Mouse (Mus musculus): ENCODE measurements around the gene Pde4b.

The Pde4b gene

DNA sequence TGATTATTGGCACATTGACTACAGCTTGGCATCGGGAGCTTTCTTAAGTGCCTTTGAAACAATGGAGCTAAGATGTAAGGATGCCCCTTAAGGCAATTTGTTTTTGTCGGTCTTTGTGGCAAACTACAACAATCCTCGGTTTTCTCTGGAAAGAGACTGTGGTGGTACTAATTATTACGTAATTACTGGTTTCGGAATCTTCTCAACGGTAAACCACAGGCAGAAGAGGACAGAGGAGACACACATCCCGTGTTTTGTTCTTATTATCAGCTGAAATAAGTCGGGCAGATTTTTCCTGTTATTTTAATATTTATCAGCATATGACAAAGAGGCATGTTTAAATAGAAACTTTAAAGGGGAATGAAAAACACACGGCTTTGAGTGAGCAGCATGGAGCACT, 420.0 kb downstream of the Pde4b start:
- no peak for DNase-seq (ENCODE audit: low spot score)

DNA sequence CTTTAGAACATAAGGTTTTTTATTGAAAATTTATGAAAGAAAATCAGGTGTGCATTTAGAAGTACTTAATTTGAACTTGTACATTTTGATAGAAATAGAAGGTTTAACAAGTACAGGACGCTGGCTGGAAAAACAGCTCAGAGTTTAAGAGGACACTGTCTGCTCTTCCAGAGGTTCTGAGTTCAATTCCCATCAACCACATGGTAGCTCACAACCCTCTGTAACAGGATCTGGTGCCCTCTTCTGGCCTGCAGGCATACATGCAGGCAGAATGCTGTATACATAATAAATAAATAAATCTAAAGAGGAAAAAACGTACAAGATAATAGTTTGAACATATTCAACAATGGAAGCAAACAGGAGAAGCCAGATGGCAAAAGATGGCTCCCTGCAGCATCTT, 420.4 kb downstream of the Pde4b start:
- DNase-seq (ENCODE audit: low spot score): no peak

DNA sequence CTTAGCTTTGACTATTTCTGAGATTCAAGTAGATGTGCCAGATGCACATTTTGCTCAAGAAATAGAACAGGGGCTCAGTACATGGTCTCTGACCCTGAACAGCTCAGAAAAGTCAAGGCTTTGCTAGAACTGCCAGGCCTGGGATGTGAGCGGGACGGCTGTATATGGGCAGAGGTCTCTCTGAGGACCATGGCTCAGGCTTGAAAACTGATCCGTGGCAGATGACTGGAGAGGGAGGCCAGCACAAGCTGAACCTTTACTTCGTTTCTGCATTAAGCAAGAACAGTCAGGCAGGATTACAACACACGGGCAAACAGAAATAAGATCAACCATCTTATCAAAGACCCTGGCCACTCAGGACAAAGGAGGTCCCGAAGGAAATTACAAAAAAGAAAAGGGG, 422.7 kb downstream of the Pde4b start:
- no peak for DNase-seq (ENCODE audit: low spot score)

DNA sequence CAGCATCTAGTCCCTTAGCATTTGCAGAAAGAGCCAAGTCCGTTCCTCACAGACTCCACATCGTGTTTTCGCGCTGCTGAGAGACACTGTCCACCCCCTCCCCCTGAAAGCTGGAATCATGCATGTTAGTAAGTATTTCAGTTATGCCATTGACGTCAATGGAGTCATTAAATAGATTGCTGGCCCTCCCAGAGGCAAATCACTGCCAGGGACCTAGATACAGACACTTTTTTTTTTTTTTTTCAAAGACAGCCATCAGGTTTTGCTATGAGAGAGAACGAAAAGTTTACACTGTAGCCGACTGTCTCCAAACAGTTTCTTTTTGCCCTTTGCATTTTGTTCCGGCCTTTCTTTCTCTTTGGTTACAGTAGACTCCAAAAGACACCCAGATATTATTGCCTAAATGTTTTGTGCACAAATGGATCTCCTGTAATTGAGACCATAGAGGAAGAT, 423.6 kb downstream of the Pde4b start:
- DNase-seq (ENCODE audit: low spot score): peak; percentile 44

DNA sequence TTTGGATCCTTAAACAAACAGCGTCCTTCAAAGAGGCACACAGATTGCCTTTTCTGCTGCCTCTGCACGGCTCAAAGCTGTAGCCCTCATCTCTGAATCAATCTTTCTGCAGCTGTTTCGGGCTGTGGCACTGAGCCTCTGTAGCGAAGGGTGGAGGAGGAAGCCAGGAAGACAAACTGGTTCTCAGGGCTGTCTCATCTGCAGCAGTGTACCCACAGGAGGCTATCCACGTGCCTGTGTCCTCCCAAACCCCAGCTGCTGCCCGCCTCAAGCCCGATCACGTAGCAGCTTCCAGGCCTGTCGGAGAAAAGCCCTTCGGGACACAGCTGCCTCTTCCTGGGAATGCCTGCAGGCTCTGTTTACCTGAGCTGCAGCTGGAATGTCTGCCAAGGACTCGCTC, 424.2 kb downstream of the Pde4b start:
- DNase-seq (ENCODE audit: low spot score): no peak

DNA sequence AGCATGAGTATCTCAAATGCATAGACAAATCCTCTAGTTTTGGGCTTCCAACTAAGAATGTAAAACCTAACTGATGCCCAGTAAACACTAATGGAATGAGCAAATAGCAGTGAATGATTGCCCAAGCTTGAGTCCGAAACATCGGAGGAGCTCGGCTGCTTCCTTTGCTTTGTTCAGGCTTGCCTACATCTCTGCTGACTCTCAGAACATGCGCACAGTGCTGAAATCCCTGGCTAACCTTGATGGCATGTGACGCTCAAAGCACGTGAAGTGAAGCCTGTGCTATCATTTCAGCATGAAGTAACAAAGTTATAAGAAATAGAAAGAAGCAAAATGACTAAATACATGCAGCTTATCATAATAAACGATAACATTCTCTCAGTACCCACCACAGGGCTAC, 425.6 kb downstream of the Pde4b start:
- DNase-seq (ENCODE audit: low spot score): no peak

DNA sequence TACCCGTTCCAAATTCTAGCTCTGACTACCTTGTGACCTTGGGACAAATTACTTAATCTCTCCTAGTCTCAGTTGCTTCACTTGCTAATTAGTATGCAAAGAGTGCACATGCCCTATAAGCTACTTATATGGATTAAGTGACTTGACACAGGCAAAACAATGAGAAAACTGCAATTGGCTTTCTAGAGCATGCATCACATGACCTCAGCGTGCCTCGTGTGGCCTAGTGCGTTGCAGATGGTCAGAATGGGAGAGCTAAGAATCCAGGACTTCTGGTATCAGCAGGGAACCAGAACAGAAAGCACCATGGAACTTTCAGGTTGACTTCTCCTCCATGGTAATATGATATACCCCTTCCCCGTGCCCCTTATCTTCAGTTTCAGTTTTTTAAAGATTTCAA, 426.2 kb downstream of the Pde4b start:
- DNase-seq (ENCODE audit: low spot score): no peak

DNA sequence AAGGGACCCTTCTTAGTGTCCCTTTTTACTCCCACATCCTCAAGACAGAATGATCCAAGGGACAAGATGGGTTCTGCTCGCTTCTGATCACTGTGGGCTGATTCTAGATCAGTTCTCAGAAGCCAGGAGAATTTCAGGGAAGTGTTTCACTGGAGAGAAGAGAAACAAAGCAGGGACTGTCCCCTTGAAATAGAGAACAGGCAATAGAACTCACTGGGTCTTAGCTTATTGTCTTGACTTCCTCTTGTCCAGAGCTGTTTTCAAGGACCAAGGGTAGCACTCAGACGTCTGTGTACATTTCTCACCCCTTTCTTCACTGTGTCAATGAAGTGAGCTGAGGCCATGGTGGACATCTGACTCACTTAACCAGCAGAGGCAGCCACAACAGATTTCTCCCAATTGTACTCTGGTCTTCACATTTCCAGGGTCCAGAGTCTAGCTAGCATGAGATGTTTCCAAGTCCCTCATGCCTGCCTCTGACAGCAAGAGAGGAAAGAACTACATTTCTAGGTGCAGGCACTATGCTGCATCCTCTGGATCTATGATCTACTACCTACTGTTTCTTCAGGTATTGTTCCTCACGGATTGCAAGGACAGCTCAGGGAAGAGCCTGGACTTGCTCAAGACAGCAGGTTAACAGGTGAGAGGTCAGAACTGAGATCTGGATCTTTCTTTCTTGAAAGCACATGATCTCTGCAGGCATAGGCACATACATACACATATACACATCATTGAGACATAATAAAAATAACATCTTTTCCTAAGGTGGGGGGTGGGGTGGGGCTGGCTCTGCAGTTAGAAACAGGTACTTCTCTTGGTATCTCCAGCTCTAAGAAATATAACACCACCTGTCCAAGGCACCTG, 427.9 kb downstream of the Pde4b start:
- no peak for DNase-seq (ENCODE audit: low spot score)

DNA sequence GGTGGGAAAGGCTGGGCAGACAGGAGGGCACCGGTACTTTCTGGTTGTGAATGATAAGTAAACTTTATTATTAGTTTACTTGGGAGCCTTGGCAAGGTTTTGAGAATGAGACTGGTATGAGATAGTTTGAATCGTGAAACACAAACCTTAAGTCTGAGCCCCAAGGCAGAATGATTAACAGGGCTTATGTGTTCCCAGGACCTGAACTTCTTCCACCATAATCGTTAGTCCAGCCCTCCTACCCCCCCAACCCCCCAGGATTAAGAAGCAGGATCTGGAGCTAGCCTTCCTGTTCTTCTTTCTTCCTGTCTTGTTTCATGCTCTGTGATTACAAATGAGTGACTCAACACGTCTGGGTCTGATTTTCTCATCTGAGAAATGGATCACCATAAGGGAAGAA, 429.1 kb downstream of the Pde4b start:
- no peak for DNase-seq (ENCODE audit: low spot score)

DNA sequence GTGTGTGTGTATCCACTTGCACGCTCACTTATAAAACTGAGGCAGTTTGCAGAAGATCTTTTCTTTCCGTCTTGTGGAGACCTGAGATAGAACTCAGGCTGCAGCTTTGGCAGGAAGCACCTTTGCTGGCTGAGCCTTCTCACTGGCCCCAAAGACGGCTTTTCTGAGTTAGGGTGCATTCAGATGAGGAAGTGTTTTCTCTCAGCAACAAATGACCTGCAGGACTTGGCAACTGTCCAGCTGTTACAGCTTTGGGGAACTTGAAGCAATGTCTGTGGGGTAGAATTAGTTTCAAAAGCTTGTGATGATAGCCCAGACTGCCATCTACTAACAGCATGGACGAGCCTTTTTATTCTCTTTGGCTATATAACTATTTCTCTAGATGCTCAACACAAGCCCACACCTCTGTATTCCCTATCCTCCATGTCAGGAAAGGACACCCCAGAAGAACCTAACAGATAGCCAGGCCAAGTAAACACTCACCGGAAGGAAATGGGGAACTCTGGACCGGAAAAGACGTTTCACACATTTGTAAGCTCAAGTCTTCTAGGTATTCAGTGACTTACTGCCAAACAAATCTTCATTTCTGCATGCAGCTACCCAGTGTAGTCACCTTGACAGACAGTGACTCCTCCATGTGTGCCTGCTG, 429.8 kb downstream of the Pde4b start:
- DNase-seq (ENCODE audit: low spot score): no peak

DNA sequence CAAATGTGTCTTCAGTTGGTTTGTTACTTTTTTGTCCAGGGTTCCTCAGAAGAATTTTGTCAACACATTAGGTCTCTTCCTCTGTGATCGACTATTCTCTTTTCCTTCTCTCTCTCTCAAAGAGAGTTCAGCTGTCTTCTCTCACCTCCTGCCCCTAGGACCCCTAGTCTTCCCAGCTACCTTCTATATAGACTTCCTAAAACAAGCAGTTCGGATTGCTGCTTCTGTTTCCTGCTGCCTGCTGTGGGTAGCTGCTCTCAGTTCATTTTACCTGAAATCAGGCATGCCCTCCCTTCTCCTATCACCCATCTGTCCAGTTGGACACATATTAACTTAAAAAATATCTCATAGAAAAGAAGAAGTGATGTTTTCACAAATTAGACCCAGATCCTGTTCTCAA, 430.3 kb downstream of the Pde4b start:
- no peak for DNase-seq (ENCODE audit: low spot score)

DNA sequence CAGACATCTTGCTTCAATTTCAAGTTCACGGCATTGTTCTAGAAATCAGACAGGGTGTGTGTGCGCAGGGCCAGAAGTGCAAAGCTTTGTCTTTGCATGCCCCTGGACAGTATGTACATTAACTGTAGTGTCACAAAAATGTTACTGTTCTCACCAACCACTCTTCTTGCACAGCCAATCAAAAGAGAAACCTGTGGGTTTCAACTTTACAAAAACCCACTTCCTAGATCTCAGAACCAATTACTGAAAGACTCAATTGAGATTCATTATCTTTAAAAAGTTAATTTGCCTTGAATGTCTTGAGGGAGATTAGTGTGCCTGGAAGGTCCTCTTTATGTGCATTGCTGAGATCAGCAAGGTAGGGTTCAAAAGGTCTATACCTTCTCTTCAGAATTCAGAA, 431.0 kb downstream of the Pde4b start:
- no peak for DNase-seq (ENCODE audit: low spot score)

DNA sequence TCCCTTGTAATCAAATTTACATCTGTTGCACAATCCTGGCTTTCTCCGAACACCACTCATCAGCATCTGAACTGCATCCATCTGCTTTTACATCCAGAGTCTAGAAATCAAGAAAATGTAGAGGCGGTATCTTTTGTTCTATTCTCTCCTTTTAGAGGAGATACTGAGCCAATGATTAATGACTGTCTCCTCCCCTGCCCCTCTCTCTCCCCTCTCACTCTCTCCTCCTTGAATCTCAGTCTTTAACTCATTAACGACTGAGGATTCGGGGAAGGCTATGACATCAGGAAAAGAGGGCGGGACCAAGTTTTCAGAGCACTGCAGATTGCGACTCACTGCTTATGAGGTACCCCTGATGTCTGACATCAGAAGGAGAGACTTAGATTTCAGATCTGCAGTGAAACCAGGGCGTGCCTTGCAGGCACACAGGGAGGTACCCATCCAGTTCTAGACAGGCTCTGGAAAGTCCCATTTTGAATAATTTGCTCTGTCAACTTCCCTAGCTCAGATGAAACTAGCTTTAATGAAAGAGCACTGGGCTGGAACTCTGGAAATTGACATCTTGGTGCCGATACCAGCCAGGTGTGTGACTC, 433.4 kb downstream of the Pde4b start:
- DNase-seq (ENCODE audit: low spot score): no peak

DNA sequence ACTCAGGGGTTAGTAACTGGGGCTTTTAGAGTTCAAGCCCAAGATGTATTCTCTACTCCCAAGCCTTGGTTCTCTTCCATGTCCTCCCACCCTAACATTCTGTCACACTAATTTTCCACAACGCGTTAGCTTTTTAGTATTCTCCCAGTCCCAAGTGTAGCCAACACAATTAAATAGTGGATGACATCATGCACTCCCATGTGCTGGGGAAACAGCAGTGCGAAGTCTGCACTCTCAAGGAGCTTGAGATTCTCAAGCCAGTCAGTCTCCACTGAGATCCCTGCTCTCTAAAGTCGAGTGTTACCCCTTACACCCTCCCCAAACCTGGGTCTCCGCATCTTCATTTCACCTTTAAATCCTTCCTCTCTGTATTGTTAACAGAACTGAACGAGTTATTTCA, 434.1 kb downstream of the Pde4b start:
- DNase-seq (ENCODE audit: low spot score): no peak

DNA sequence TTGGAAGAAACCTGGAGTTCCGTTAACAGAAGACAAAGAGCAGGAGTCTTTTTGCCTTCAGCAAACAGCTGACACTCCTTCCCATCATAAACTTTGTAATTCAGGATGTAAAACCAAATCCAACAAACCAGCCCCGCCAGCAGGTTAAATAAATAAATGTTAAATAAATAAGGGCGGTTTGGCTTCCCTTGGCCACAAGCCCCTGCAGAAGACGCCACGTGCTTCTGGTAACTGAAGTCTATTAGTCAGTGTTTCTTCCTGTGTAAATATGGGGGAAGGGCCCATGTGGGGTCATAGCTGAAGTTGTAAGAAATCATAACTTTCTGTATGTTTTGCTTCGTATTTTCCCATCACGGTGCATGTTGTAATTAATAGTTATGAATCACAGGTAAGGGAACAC, 440.0 kb downstream of the Pde4b start:
- no peak for DNase-seq (ENCODE audit: low spot score)

DNA sequence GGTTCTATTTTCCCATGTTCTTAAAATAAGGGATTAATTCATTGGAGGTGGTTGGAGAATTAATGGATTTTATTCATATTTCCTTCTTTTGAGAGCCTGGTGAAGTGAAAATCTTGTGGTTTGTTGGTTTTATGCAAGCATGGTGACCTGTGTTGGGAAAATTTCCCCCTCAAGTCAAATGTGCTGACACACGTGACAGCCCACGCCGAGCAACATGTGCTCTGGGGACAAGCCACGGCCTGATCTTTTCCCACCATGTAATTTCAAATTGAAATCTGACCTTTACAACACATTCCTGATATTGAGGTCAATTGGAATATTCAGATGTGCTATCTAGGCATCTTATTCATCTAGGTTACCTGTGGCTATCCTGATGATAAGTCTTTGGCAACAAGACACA, 443.5 kb downstream of the Pde4b start:
- no peak for DNase-seq (ENCODE audit: low spot score)

DNA sequence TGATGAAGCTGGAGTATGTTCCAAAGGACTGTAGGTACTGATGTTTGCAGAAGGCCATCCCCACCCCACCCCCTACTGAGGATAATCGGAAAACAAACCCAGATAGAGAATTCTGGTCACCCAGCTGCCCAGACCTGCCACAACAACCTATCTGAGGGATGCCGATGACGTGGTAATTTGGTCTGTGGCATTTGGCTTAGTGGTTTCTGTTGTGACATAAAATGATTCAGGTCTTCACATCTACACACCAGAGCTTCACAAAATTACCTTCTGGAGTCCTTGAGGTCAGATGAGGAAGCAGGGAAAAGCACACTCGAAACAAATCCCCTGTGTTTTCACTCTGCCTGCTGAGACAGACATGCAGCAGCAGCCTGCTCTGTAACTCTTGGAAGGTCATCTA, 444.4 kb downstream of the Pde4b start:
- no peak for DNase-seq (ENCODE audit: low spot score)

DNA sequence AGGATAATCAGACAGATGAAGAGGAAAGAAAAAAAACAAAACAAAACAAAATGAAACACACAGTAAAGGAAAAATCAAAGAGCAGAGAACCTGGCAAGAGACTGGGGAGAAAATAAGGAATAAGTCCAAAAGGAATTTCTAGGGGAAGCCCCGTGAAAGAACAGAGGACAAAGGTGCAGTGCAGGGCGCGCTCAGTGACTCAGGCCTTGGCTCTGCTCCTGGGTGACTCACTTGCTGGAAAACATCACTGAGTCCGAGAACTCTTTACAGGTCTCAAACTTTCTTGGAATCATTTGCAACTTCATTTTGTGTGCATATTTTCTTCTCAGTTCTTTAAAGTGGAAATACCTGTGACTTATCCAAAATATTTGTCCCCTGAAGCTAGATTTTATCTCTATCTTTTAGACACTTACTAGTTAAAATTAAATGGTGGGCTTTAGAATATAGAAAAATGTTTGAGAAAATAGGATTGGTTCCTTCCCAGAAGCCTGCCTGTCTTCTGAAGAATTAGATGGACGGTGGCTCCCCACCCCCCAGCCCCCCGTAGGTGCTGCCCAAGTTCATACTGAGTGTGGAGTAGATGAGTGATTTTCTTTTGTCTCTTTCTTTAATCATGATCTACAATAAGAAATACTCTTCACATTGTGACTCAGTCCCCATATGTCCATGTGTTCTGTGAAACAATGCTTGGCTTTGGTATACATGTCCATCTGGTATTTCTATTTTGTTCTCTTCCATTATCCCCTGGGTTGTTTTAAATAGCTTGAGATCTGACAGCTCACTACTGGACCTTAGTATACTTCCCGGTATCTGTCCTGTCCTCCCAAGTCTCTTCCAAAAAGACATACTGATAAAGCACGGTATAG, 446.1 kb downstream of the Pde4b start:
- DNase-seq (ENCODE audit: low spot score): peak; percentile 6

DNA sequence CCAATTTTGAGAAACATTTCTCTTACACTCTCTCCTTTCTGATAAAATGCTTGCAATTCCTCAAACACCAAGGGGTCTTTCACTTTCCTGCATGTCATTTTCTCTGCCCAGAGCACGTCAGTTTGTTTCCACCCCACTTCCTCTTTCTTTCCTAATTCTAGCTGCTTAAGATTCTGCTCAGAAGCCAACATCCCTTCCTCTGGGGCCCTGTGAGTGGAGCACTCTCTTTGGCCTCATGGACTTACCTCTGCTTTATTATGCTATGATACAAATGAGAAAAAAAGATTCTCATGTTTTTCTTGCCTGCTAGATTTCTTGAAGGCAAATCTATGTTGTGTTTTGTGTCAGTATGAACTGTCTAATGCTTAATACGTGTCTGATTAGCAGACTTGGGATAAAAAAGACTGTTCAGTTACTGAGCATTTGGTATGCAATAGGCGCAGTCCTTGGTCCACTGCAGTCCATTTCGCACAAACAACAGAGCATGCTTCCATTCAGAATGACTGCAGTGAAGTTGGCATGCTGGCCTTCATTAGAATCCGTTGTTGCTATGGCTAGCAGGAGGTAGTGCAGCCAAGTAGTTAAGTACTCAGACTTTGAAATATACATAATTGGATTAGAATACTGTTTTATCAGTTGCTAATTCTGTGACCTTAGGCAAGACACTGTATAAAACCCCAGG, 446.8 kb downstream of the Pde4b start:
- no peak for DNase-seq (ENCODE audit: low spot score)

DNA sequence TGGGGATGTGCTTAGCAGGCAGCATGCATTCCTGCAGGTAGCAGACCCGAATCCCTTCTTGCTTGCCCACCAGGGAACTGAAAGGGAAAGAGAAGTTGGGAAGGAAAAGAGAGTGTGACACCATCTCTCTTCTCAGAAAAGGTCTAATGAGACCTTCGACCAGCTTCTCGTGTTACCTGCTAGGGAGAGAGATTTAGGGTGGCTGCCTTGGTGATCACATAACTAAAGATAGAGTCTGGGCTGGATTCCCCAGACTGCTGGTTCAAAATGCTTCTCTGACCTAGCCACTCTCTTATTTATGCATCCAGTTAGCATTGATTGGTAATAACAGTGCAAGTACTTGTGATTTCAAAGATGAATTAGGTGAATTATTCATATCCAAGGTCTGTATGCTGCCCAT, 448.5 kb downstream of the Pde4b start:
- no peak for DNase-seq (ENCODE audit: low spot score)

DNA sequence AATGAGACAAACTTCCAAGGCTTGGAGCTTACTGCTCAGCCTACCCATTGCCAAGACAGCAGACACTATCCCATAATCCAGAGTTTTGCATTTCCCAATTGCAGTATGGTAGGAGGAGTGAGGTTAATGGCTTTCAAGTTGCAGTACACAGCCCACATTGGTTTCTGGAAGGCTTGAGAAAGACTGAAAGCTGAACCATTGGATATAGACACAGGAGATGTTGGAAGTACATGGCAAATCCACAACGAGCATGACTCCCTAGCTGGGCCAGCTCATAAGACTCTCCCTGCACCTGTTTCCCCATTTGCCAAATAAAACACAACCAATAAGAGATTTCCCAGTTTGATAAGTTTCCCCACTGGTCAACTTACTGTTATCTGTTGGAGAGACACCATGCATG, 450.9 kb downstream of the Pde4b start:
- no peak for DNase-seq (ENCODE audit: low spot score)

DNA sequence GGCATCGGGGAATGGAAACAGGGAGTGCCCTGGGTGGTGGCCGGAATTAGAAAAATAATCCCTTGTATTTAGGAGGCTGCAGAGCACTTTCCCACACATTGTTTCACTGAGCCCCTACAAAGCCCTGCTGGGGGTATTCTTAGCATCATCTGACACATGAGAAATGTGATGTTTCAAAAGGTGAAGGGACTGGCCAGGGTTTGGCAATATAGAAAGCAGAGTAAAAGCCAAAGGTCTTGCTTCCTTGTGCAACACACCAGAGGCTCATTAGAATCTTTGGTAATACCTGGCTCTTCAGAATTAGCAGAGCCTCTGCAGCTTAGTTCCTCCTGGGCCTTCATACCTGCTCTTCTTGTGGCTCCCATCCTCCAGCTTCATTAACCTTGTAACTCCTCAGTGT, 451.4 kb downstream of the Pde4b start:
- no peak for DNase-seq (ENCODE audit: low spot score)

All from ovary, adult 18-20 months (tissue).